Mouse (Mus musculus) testis, adult 2 months (tissue): ENCODE measurements around the gene Bcas1.

Experiments used
- CTCF ChIP-seq: fragments of 200-500 bp; IDR thresholded peaks from 2 replicates; pipeline ENCODE4 v1.5.1; 2012; ENCODE audit warnings: low read depth, mild to moderate bottlenecking, inconsistent platforms, low read length, moderate library complexity; ENCODE audit not compliant: control insufficient read depth, insufficient read depth, insufficient replicate concordance
- POLR2A ChIP-seq: fragments of 200-500 bp; IDR thresholded peaks from 2 replicates; pipeline ENCODE4 v1.6.1; 2012; ENCODE audit warnings: low read depth, mild to moderate bottlenecking, inconsistent platforms, low read length, moderate library complexity; ENCODE audit not compliant: control insufficient read depth

GRCm38 (mm10) chr2:170436204-170436603 lies 8.6 kb upstream of the Bcas1 start:
- TF ChIP-seq POLR2A (no peak), CTCF (no peak)
